Mouse (Mus musculus): ENCODE measurements around the gene Arhgef38.

Gene Arhgef38

GRCm38 (mm10) chr3:133165130-133165529 lies 69.6 kb downstream of the Arhgef38 start:
- no peak for DNase-seq (ENCODE audit: low spot score in 2 of 2)

- DNase-seq (ENCODE audit: low spot score in 2 of 2), result no peak
Measured at GRCm38 (mm10) chr3:133163913-133164406, 70.8 kb downstream of the Arhgef38 start.

DNA sequence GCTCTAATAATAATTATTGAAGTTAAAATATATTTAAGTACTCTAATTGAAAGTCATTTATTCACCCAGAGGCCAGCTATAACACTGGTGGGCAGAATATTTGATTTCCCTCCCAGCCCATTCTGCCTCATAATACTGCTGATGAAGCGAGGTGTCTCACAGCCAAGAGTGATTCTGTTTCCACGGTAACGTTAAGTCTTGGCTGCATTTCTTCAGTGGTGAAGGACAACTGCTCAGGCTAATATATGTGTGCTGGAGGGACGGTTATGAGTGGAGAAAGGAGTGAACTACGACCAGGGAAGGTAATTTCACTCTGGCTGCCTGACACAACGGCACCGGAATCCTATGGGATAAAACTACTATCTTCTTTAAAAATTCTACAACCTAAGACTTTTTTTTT lies 71.6 kb downstream of the Arhgef38 start:
- peak; percentile 32 to 58 for DNase-seq (ENCODE audit: low spot score in 2 of 2)

DNA sequence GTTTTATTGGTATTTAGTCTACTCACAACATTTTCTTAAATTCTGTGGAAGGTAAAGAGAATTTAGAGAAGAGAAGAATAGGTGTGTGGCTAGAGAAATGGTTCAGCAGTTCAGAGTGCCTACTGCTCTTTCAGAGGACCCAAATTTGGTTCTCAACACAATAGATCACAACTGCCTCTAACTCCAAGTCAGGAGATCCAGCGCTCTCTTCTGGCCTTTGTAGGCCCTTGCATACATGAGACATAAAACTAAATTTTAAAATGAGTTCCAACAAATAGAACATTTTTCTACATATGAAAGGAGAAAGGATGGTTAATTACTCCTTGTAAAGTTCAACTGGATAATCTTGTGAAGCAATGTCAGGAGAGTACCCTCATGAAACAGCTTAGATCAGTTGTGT lies 73.3 kb downstream of the Arhgef38 start:
- no peak for DNase-seq (ENCODE audit: low spot score in 2 of 2)

DNA sequence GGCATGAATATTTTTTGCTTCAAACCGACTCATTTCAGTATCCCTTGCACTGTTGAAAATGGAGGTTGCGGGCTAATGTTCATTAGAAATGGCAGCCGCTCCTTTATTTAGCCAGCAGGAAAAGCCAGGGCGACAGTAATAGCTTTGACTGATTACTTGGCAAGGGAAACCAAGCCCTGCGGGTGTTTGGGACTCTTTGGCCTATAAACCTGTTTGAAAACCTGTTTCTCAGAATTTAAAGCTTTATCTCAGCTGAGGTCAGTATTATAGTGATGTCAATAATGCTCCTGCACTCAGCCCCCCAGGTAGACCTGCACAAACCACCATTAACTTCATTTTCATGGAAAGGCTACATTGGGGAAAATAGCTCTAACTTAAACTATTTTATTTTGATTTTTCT lies 76.5 kb downstream of the Arhgef38 start:
- no peak for DNase-seq (ENCODE audit: low spot score in 2 of 2)

GRCm38 (mm10) chr3:133154683-133155082 lies 80.1 kb downstream of the Arhgef38 start:
- DNase-seq (ENCODE audit: low spot score in 2 of 2), result peak; percentile 63 to 74

GRCm38 (mm10) chr3:133153629-133154028 lies 81.1 kb downstream of the Arhgef38 start:
- no peak for DNase-seq (ENCODE audit: low spot score in 2 of 2)

GRCm38 (mm10) chr3:133152831-133153230 lies 81.9 kb downstream of the Arhgef38 start:
- no peak for DNase-seq (ENCODE audit: low spot score in 2 of 2)

- DNase-seq (ENCODE audit: low spot score in 2 of 2), result no peak
Measured at GRCm38 (mm10) chr3:133151629-133152028, 83.1 kb downstream of the Arhgef38 start.

GRCm38 (mm10) chr3:133144511-133145147 lies 90.1 kb downstream of the Arhgef38 start:
- DNase-seq (ENCODE audit: low spot score in 2 of 2), result no peak

GRCm38 (mm10) chr3:133141877-133142276 lies 92.9 kb downstream of the Arhgef38 start:
- no peak for DNase-seq (ENCODE audit: low spot score in 2 of 2)

GRCm38 (mm10) chr3:133132611-133133010 lies 102.1 kb downstream of the Arhgef38 start:
- DNase-seq (ENCODE audit: low spot score in 2 of 2), result peak in 1 of 2 experiments; percentile 26

DNA sequence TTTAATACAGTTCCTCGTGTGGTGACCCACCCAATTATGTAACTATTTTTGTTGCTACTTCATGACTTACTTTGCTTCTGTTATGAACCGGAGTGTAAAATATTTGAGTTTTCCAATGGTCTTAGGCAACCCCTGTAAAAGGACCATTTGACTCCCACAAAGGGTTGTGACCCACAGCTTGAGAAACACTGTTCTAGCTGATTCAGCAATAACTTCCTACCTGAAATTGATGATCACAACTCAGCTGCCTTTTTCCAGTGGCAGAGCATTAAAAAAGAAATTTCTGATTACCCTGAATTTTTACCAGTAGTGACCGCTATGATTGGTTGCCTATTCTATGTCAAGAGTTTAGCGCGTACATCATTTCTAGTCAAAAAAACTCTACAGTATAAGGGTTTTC lies 103.4 kb downstream of the Arhgef38 start:
- no peak for DNase-seq (ENCODE audit: low spot score in 2 of 2)

GRCm38 (mm10) chr3:133113281-133113680 lies 121.5 kb downstream of the Arhgef38 start:
- no peak for DNase-seq (ENCODE audit: low spot score in 2 of 2)

GRCm38 (mm10) chr3:133111741-133112140 lies 123.0 kb downstream of the Arhgef38 start:
- DNase-seq (ENCODE audit: low spot score in 2 of 2), result peak; percentile 29 to 45

- DNase-seq (ENCODE audit: low spot score in 2 of 2), result no peak
Measured at GRCm38 (mm10) chr3:133109844-133110243, 124.9 kb downstream of the Arhgef38 start.

DNA sequence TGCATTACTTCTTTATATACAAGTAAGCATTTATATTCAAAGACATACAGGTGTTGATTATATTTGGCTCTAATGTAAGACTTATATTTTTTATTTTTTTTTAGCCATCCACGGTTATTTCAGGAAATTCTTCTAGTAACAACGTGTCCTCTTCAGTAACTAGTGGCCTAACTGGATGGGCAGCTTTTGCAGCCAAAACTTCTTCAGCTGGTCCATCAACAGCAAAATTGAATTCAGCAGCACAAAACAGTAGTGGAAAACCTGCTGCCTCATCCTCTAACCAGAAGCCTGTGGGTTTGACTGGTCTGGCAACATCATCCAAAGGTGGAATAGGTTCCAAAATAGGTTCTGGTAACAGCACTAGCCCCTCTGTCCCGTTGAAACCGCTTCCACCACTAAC lies 126.0 kb downstream of the Arhgef38 start:
- DNase-seq (ENCODE audit: low spot score in 2 of 2), result no peak

GRCm38 (mm10) chr3:133104436-133104835 lies 130.3 kb downstream of the Arhgef38 start:
- DNase-seq (ENCODE audit: low spot score in 2 of 2), result no peak

DNA sequence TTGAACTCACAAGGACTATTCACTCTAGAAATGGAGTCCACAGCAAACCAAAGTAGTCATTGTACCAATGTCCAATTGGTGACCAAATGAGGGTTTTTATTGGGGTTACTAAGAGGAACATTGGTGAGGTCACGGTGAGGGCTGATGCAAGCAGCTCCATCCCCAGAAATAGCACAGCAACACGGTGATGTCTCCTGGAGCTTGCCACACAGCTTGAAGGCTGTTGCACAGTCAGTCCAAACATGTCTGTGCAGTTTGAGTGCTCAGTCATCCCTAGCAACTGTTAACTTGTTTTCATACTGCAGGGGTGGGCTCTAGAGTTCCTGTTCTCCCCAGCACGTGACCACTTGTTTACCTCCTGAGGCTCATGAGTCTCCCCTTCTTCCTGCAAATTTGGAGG lies 131.0 kb downstream of the Arhgef38 start:
- DNase-seq (ENCODE audit: low spot score in 2 of 2), result no peak

GRCm38 (mm10) chr3:133098909-133099308 lies 135.8 kb downstream of the Arhgef38 start:
- DNase-seq (ENCODE audit: low spot score in 2 of 2), result no peak

GRCm38 (mm10) chr3:133098336-133098735 lies 136.4 kb downstream of the Arhgef38 start:
- DNase-seq (ENCODE audit: low spot score in 2 of 2), result no peak

DNA sequence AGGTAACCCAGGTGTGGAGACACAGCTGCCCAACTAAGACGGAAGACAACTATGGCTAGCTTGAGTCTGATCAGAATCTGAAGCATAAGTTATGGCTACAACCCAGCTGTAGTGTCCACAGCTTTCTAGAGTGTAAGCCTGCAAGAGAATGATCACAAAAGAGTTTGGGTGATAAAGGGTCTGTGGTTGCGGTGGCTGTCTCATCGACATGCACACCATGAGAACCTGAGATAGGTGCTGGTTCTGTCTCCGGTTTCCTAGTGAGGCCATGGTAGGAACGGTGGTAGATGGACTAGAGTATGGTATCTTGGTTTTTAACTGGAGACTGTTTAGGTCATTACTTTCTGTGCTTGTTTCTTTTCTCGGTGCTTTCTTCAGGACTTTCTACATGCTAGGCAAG lies 136.8 kb downstream of the Arhgef38 start:
- no peak for DNase-seq (ENCODE audit: low spot score in 2 of 2)

- no peak for DNase-seq (ENCODE audit: low spot score in 2 of 2)
Measured at GRCm38 (mm10) chr3:133094305-133094704, 140.4 kb downstream of the Arhgef38 start.

DNA sequence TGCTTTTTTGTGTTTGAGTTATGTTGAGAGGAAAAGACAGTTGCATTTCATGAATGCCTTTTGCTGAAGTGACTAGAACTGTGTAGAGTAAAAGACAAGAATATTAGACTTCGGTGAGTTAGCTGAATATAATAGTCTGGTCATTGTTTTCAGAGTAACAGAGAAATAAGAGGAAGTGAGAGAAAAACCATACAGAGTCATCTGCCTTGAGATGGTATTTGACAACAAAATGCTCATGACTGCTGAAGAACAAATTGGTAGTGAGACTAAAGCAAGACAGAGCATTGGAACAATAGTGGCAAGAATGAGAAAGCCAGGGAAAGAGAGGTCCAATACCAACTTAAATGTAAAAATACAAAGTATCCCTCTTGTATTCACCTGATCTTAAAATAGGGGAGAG lies 141.8 kb downstream of the Arhgef38 start:
- no peak for DNase-seq (ENCODE audit: low spot score in 2 of 2)

Data from right cerebral cortex, postnatal 10 days (tissue).